ENCODE assay signal across 9 mouse cellular contexts in genomic region chr1:175385581-175386235, GRCm38 (mm10).
DNase-seq lines count a peak whose midpoint lies in the region; ATAC-seq and TF ChIP-seq lines count a peak whose summit lies in the region.
"Had no signal": no experiment of that assay in that cellular context is flagged by ENCODE, and none has a peak within 500 bp of the region (broad histone marks: within the 10 kb centered on the region; RNA-seq: fewer than 3 reads in every experiment).

No protein-coding gene starts in this region.

- no peak for TF ChIP-seq CTCF in brain, embryonic 14.5 days (IDR thresholded peaks at IDR 0.05; ENCODE audit: borderline replicate concordance, extremely low read depth, insufficient read depth, insufficient read length)
- no peak for TF ChIP-seq CTCF in lung, postnatal 0 days (IDR thresholded peaks at IDR 0.05)

- TF ChIP-seq POLR2A in brain, embryonic 14.5 days (IDR thresholded peaks at IDR 0.05; ENCODE audit: borderline replicate concordance, extremely low read depth, insufficient read depth, insufficient read length, poor library complexity, severe bottlenecking), result no peak

- no peak overlapping the region for H3K9ac ChIP-seq in midbrain, embryonic 14.5 days (replicated peaks; ENCODE audit: low read length)
- H3K9ac ChIP-seq in liver, embryonic 12.5 days, result no peak overlapping the region
- H3K9ac ChIP-seq in lung, postnatal 0 days (replicated peaks; ENCODE audit: low read depth), result no peak overlapping the region

- H3K9me3 ChIP-seq in hindbrain, embryonic 10.5 days, result no peaks in the 10 kb centered on the region
- no peaks in the 10 kb centered on the region for H3K9me3 ChIP-seq in midbrain, embryonic 14.5 days (ENCODE audit: control insufficient read depth, low read length)
- H3K9me3 ChIP-seq in liver, embryonic 12.5 days (replicated peaks), result no peaks in the 10 kb centered on the region
- H3K9me3 ChIP-seq in lung, postnatal 0 days (ENCODE audit: low read length), result no peaks in the 10 kb centered on the region

- 22% methylated on average over 3 of the region's 3 CpGs for WGBS in hindbrain, embryonic 10.5 days
- WGBS in midbrain, embryonic 14.5 days, result 13% methylated on average over 3 of the region's 3 CpGs
- WGBS in liver, embryonic 12.5 days (ENCODE audit: insufficient replicate concordance), result 47% methylated on average over 3 of the region's 3 CpGs
- WGBS in lung, postnatal 0 days, result 39% methylated on average over 3 of the region's 3 CpGs

- no peaks in the 10 kb centered on the region for H3K27me3 ChIP-seq in hindbrain, embryonic 10.5 days (ENCODE audit: insufficient read depth, poor library complexity, severe bottlenecking)
- no peaks in the 10 kb centered on the region for H3K27me3 ChIP-seq in midbrain, embryonic 14.5 days (ENCODE audit: control insufficient read depth, insufficient read depth, low read length)
- H3K27me3 ChIP-seq in liver, embryonic 12.5 days (replicated peaks), result no peaks in the 10 kb centered on the region
- no peaks in the 10 kb centered on the region for H3K27me3 ChIP-seq in lung, postnatal 0 days (replicated peaks; ENCODE audit: insufficient read depth, low read length)

- peaks cover 10% of the 10 kb centered on the region for H3K4me1 ChIP-seq in hindbrain, embryonic 10.5 days (replicated peaks)
- H3K4me1 ChIP-seq in midbrain, embryonic 14.5 days (ENCODE audit: control insufficient read depth, insufficient read depth, low read length), result peaks cover 12% of the 10 kb centered on the region
- H3K4me1 ChIP-seq in liver, embryonic 12.5 days, result no peaks in the 10 kb centered on the region
- H3K4me1 ChIP-seq in lung, postnatal 0 days (ENCODE audit: insufficient read depth, low read depth, low read length), result no peaks in the 10 kb centered on the region

- H3K36me3 ChIP-seq in hindbrain, embryonic 10.5 days, result no peaks in the 10 kb centered on the region
- no peaks in the 10 kb centered on the region for H3K36me3 ChIP-seq in midbrain, embryonic 14.5 days (ENCODE audit: control insufficient read depth, insufficient read depth, low read length)
- no peaks in the 10 kb centered on the region for H3K36me3 ChIP-seq in liver, embryonic 12.5 days
- no peaks in the 10 kb centered on the region for H3K36me3 ChIP-seq in lung, postnatal 0 days (ENCODE audit: insufficient read depth, low read length)

- H3K4me2 ChIP-seq in midbrain, embryonic 14.5 days (ENCODE audit: low read length), result no peak overlapping the region
- H3K4me2 ChIP-seq in liver, embryonic 12.5 days, result no peak overlapping the region
- H3K4me2 ChIP-seq in lung, postnatal 0 days (replicated peaks; ENCODE audit: low read depth, low read length), result no peak overlapping the region

- DNase-seq in brain, embryonic 14.5 days (ENCODE audit: low read depth), result peak; percentile 88
- DNase-seq in cerebellum, postnatal 25 days, result peak; percentile 47 to 55
- DNase-seq in hindbrain, embryonic 10.5 days (ENCODE audit: low spot score), result peak; percentile 35
- DNase-seq in midbrain, embryonic 14.5 days, result peak; percentile 80
- DNase-seq in gastrocnemius, adult 18-20 months (ENCODE audit: low spot score), result no peak
- no peak for DNase-seq in spleen, adult 12 weeks (ENCODE audit: low spot score)
- no peak for DNase-seq in lung, postnatal 0 days (ENCODE audit: low spot score)
- DNase-seq: thymus, postnatal 14 days had no signal

- H3K27ac ChIP-seq in hindbrain, embryonic 10.5 days, result no peak overlapping the region
- H3K27ac ChIP-seq in midbrain, embryonic 14.5 days (replicated peaks; ENCODE audit: low read depth, low read length), result peak overlapping the region; percentile 55
- H3K27ac ChIP-seq in liver, embryonic 12.5 days, result no peak overlapping the region
- no peak overlapping the region for H3K27ac ChIP-seq in lung, postnatal 0 days (ENCODE audit: low read length)

- peak; percentile 80 for ATAC-seq in midbrain, embryonic 14.5 days (ENCODE audit: low FRiP score, low TSS enrichment)
- ATAC-seq in liver, embryonic 12.5 days, result no peak
- ATAC-seq in lung, postnatal 0 days, result no peak

- H3K4me3 ChIP-seq in hindbrain, embryonic 10.5 days, result no peak overlapping the region
- H3K4me3 ChIP-seq in midbrain, embryonic 14.5 days (replicated peaks; ENCODE audit: low read depth, low read length), result no peak overlapping the region
- no peak overlapping the region for H3K4me3 ChIP-seq in liver, embryonic 12.5 days
- H3K4me3 ChIP-seq in lung, postnatal 0 days (ENCODE audit: low read depth, low read length), result no peak overlapping the region

- TF ChIP-seq EP300 in lung, postnatal 0 days (IDR thresholded peaks at IDR 0.05), result no peak

Comparison
In these comparisons a context has a peak if more than half of its experiments do, and no peak if none do; other contexts are left out.
1. DNase-seq: peak in brain, embryonic 14.5 days (single experiment), cerebellum, postnatal 25 days (2 of 2), hindbrain, embryonic 10.5 days (single experiment) and midbrain, embryonic 14.5 days (single experiment); none in gastrocnemius, adult 18-20 months (single experiment), spleen, adult 12 weeks (single experiment) and lung, postnatal 0 days (single experiment).